Mouse (Mus musculus): ENCODE measurements around the gene Gdf9.
A peak's percentile ranks its signal among the peaks of the same experiment; 100 is the strongest.

- peak; percentile 24; the same call in 1 of the 2 replicates for TF ChIP-seq CTCF (IDR thresholded peaks at IDR 0.05; ENCODE audit: control insufficient read depth, insufficient read depth, insufficient replicate concordance, low read depth, low read length)
- no peak for TF ChIP-seq POLR2A (IDR thresholded peaks at IDR 0.05; ENCODE audit: control insufficient read depth, low read depth, low read length)
Observed at GRCm38 (mm10) chr11:53485719-53486118, 54.9 kb downstream of the Gdf9 start.
